Mouse (Mus musculus) erythroblast, embryonic 14.5 days (primary cell): ENCODE measurements around the gene Nuak1.

Experiments
- GATA1 ChIP-seq: IDR thresholded peaks from 2 replicates; pipeline ENCODE4 v1.6.1; 2012; ENCODE audit warnings: low read length, inconsistent platforms, mixed read lengths
- TAL1 ChIP-seq: IDR thresholded peaks from 3 replicates; pipeline ENCODE4 v1.6.1; 2012; ENCODE audit warnings: low read length, inconsistent platforms, mixed read lengths

- no peak for TF ChIP-seq TAL1
- TF ChIP-seq GATA1, result no peak
Observed at GRCm38 (mm10) chr10:84423903-84424302, 16.5 kb downstream of the Nuak1 start.
